Mouse (Mus musculus): Measurements from ENCODE around the gene Apoe. TPM values are rescaled to one million over a fixed set of nuclear protein-coding genes. Genes with fewer than 3 reads are reported as not detected.

Apoe gene
- polyA plus RNA-seq, 1 experiment = 2.3 TPM

- Histone ChIP-seq H3K36me3 (ENCODE audit: control insufficient read depth, insufficient read depth) (no peaks in the 10 kb centered on the region), H3K27me3 (ENCODE audit: control insufficient read depth, insufficient read depth, insufficient read length) (no peaks in the 10 kb centered on the region), H3K4me2 (ENCODE audit: low read depth) (no peak overlapping the region)
Measured at GRCm38 (mm10) chr7:19699827-19700148, 800 bp upstream of the Apoe start.

GRCm38 (mm10) chr7:19697949-19698906 is 760 bp downstream of the Apoe start:
- H3K4me3 ChIP-seq = no peak overlapping the region
- no peaks in the 10 kb centered on the region for H3K79me2 ChIP-seq (ENCODE audit: control insufficient read depth, insufficient read depth)
- no peaks in the 10 kb centered on the region for H3K27me3 ChIP-seq (ENCODE audit: control insufficient read depth, insufficient read depth, insufficient read length)
- H3K36me3 ChIP-seq (ENCODE audit: control insufficient read depth, insufficient read depth) = no peaks in the 10 kb centered on the region
- peak overlapping the region; percentile 12 for H3K4me2 ChIP-seq (ENCODE audit: low read depth)
- TF ChIP-seq POLR2AphosphoS2 (IDR thresholded peaks at IDR 0.05; ENCODE audit: insufficient read length, low read depth) (peak; percentile 17), MYOG (IDR thresholded peaks at IDR 0.05; ENCODE audit: control insufficient read depth in 1 of 3, insufficient read depth in 1 of 3, insufficient read length in 2 of 3, low read depth in 2 of 3) (no peak)
- no peak overlapping the region for H3ac ChIP-seq (ENCODE audit: control insufficient read depth, insufficient read length)

More at GRCm38 (mm10) chr7:19699827-19700148, 800 bp upstream of the Apoe start:
- Histone ChIP-seq H3K4me3 (no peak overlapping the region), H3ac (ENCODE audit: control insufficient read depth, insufficient read length) (no peak overlapping the region), H3K79me2 (ENCODE audit: control insufficient read depth, insufficient read depth) (no peaks in the 10 kb centered on the region)
- no peak for TF ChIP-seq MYOG (IDR thresholded peaks at IDR 0.05; ENCODE audit: control insufficient read depth in 1 of 3, insufficient read depth in 1 of 3, insufficient read length in 2 of 3, low read depth in 2 of 3)
- no peak for TF ChIP-seq POLR2A (IDR thresholded peaks at IDR 0.05; ENCODE audit: insufficient read length, low read depth)
- TF ChIP-seq TCF3 (IDR thresholded peaks at IDR 0.05; ENCODE audit: insufficient read length, low read depth) = no peak
- TF ChIP-seq SRF (IDR thresholded peaks at IDR 0.05; ENCODE audit: control insufficient read depth, insufficient read length, low read depth) = no peak
- TF ChIP-seq POLR2AphosphoS2 (IDR thresholded peaks at IDR 0.05; ENCODE audit: insufficient read length, low read depth) = no peak
- TF ChIP-seq CEBPB (IDR thresholded peaks at IDR 0.05; ENCODE audit: insufficient read depth, poor library complexity, severe bottlenecking) = no peak
- TF ChIP-seq E2F4 (IDR thresholded peaks at IDR 0.05; ENCODE audit: insufficient read depth) = no peak
- TF ChIP-seq MYOD1 (IDR thresholded peaks at IDR 0.05; ENCODE audit: control insufficient read depth in 1 of 3, insufficient read length in 2 of 3, low read depth in 2 of 3) = no peak
- TF ChIP-seq REST (IDR thresholded peaks at IDR 0.05; ENCODE audit: insufficient read depth, insufficient read length) = no peak
- no peak for TF ChIP-seq USF1 (IDR thresholded peaks at IDR 0.05; ENCODE audit: low read depth)
- TF ChIP-seq TCF12 (IDR thresholded peaks at IDR 0.05; ENCODE audit: insufficient read depth, poor library complexity, severe bottlenecking) = no peak
- TF ChIP-seq MAX (IDR thresholded peaks at IDR 0.05; ENCODE audit: low read depth) = no peak

GRCm38 (mm10) chr7:19696336-19696873 is 2.6 kb downstream of the Apoe start:
- H3K36me3 ChIP-seq (ENCODE audit: control insufficient read depth, insufficient read depth) = no peaks in the 10 kb centered on the region
- no peak overlapping the region for H3ac ChIP-seq (ENCODE audit: control insufficient read depth, insufficient read length)
- H3K4me2 ChIP-seq (ENCODE audit: low read depth) = no peak overlapping the region
- no peaks in the 10 kb centered on the region for H3K27me3 ChIP-seq (ENCODE audit: control insufficient read depth, insufficient read depth, insufficient read length)
- H3K4me3 ChIP-seq = no peak overlapping the region
- no peaks in the 10 kb centered on the region for H3K79me2 ChIP-seq (ENCODE audit: control insufficient read depth, insufficient read depth)
- TF ChIP-seq E2F4 (IDR thresholded peaks at IDR 0.05; ENCODE audit: insufficient read depth) = no peak
- no peak for TF ChIP-seq MAX (IDR thresholded peaks at IDR 0.05; ENCODE audit: low read depth)
- no peak for TF ChIP-seq REST (IDR thresholded peaks at IDR 0.05; ENCODE audit: insufficient read depth, insufficient read length)
- TF ChIP-seq CEBPB (IDR thresholded peaks at IDR 0.05; ENCODE audit: insufficient read depth, poor library complexity, severe bottlenecking) = no peak
- TF ChIP-seq TCF12 (IDR thresholded peaks at IDR 0.05; ENCODE audit: insufficient read depth, poor library complexity, severe bottlenecking) = no peak
- no peak for TF ChIP-seq POLR2AphosphoS2 (IDR thresholded peaks at IDR 0.05; ENCODE audit: insufficient read length, low read depth)
- TF ChIP-seq MYOG (IDR thresholded peaks at IDR 0.05; ENCODE audit: control insufficient read depth in 1 of 3, insufficient read depth in 1 of 3, insufficient read length in 2 of 3, low read depth in 2 of 3) = no peak
- TF ChIP-seq TCF3 (IDR thresholded peaks at IDR 0.05; ENCODE audit: insufficient read length, low read depth) = no peak
- TF ChIP-seq MYOD1 (IDR thresholded peaks at IDR 0.05; ENCODE audit: control insufficient read depth in 1 of 3, insufficient read length in 2 of 3, low read depth in 2 of 3) = no peak
- TF ChIP-seq USF1 (IDR thresholded peaks at IDR 0.05; ENCODE audit: low read depth) = no peak
- no peak for TF ChIP-seq SRF (IDR thresholded peaks at IDR 0.05; ENCODE audit: control insufficient read depth, insufficient read length, low read depth)
- no peak for TF ChIP-seq POLR2A (IDR thresholded peaks at IDR 0.05; ENCODE audit: insufficient read length, low read depth)

- H3K36me3 ChIP-seq (ENCODE audit: control insufficient read depth, insufficient read depth) = no peaks in the 10 kb centered on the region
- no peak overlapping the region for H3ac ChIP-seq (ENCODE audit: control insufficient read depth, insufficient read length)
- H3K27me3 ChIP-seq (ENCODE audit: control insufficient read depth, insufficient read depth, insufficient read length) = no peaks in the 10 kb centered on the region
- no peak overlapping the region for H3K4me2 ChIP-seq (ENCODE audit: low read depth)
- H3K79me2 ChIP-seq (ENCODE audit: control insufficient read depth, insufficient read depth) = no peaks in the 10 kb centered on the region
- H3K4me3 ChIP-seq = no peak overlapping the region
- TF ChIP-seq TCF12 (IDR thresholded peaks at IDR 0.05; ENCODE audit: insufficient read depth, poor library complexity, severe bottlenecking) (no peak), USF1 (IDR thresholded peaks at IDR 0.05; ENCODE audit: low read depth) (no peak), SRF (IDR thresholded peaks at IDR 0.05; ENCODE audit: control insufficient read depth, insufficient read length, low read depth) (no peak), POLR2A (IDR thresholded peaks at IDR 0.05; ENCODE audit: insufficient read length, low read depth) (no peak)
Measured at GRCm38 (mm10) chr7:19695881-19696280, 3.1 kb downstream of the Apoe start.

GRCm38 (mm10) chr7:19695213-19695594 is 3.8 kb downstream of the Apoe start:
- Histone ChIP-seq H3K27me3 (ENCODE audit: control insufficient read depth, insufficient read depth, insufficient read length) (no peaks in the 10 kb centered on the region), H3K4me3 (no peak overlapping the region), H3ac (ENCODE audit: control insufficient read depth, insufficient read length) (no peak overlapping the region), H3K36me3 (ENCODE audit: control insufficient read depth, insufficient read depth) (no peaks in the 10 kb centered on the region), H3K79me2 (ENCODE audit: control insufficient read depth, insufficient read depth) (no peaks in the 10 kb centered on the region), H3K4me2 (ENCODE audit: low read depth) (no peak overlapping the region)
- TF ChIP-seq CEBPB (IDR thresholded peaks at IDR 0.05; ENCODE audit: insufficient read depth, poor library complexity, severe bottlenecking) (no peak), SRF (IDR thresholded peaks at IDR 0.05; ENCODE audit: control insufficient read depth, insufficient read length, low read depth) (no peak), REST (IDR thresholded peaks at IDR 0.05; ENCODE audit: insufficient read depth, insufficient read length) (no peak), POLR2AphosphoS2 (IDR thresholded peaks at IDR 0.05; ENCODE audit: insufficient read length, low read depth) (no peak), MYOD1 (IDR thresholded peaks at IDR 0.05; ENCODE audit: control insufficient read depth in 1 of 3, insufficient read length in 2 of 3, low read depth in 2 of 3) (no peak), USF1 (IDR thresholded peaks at IDR 0.05; ENCODE audit: low read depth) (no peak), E2F4 (IDR thresholded peaks at IDR 0.05; ENCODE audit: insufficient read depth) (no peak), TCF3 (IDR thresholded peaks at IDR 0.05; ENCODE audit: insufficient read length, low read depth) (no peak)
